Mouse (Mus musculus): Measurements from ENCODE around the gene 4930568D16Rik.

GRCm38 (mm10) chr2:35325930-35326329 lies 41.6 kb downstream of the 4930568D16Rik start:
- TF ChIP-seq POLR2A (IDR thresholded peaks at IDR 0.05; ENCODE audit: insufficient read depth, low read depth, low read length): no peak
- TF ChIP-seq CTCF (IDR thresholded peaks at IDR 0.05; ENCODE audit: insufficient read depth, low read depth, low read length): no peak
